Mouse (Mus musculus): ENCODE measurements around the gene Cabcoco1. TPM values are rescaled to one million over a fixed set of nuclear protein-coding genes. Genes with fewer than 3 reads are reported as not detected.

The Cabcoco1 gene
- polyA plus RNA-seq (2014; fragmentation: Illumina TruSeq; extraction: RNeasy Lipid Tissue Mini Kit (QIAGEN cat#74804); ENCODE audit: low read depth, low replicate concordance) = 3.3 TPM

GRCm38 (mm10) chr10:68541139-68541942 is at the start of gene Cabcoco1:
Gene Cabcoco1, minus strand, starts transcription at chr10:68541896.

Other genes starting within 250 kb of the Cabcoco1 start
- 1.2 TPM for gene Tmem26, start 181.8 kb upstream of the Cabcoco1 start, polyA plus RNA-seq (2014; fragmentation: Illumina TruSeq; extraction: RNeasy Lipid Tissue Mini Kit (QIAGEN cat#74804); ENCODE audit: low read depth, low replicate concordance)

Data from liver, adult 10 weeks (tissue).